Mouse (Mus musculus): ENCODE measurements at regions not wholly inside any gene's neighbourhood (a gene's known extent, or its start where the extent isn't known, plus 50 kb on each side); places are given as distances from the start of the nearest gene placed in this dataset.

GRCm38 (mm10) chr11:66674581-66674980 lies 148.8 kb upstream of the Shisa6 start:
- Histone ChIP-seq H3K79me2 (ENCODE audit: control insufficient read depth, insufficient read depth, low read length) (no peaks in the 10 kb centered on the region), H3K27me3 (ENCODE audit: control insufficient read depth, insufficient read depth, low read length) (peaks cover 3% of the 10 kb centered on the region; the same call in 1 of the 2 replicates), H3K4me3 (ENCODE audit: insufficient read depth, low read depth, low read length) (no peak overlapping the region), H3K36me3 (ENCODE audit: control insufficient read depth, insufficient read depth, low read length) (no peaks in the 10 kb centered on the region), H3K4me1 (ENCODE audit: control insufficient read depth, insufficient read depth, low read length) (no peaks in the 10 kb centered on the region), H3K9ac (ENCODE audit: low read depth, low read length) (no peak overlapping the region), H3K27ac (replicated peaks; ENCODE audit: insufficient read depth, low read depth, low read length) (no peak overlapping the region)
- no peak for DNase-seq (ENCODE audit: extremely low read depth, low read depth, low spot score)
- WGBS: 48% methylated on average over 2 of the region's 2 CpGs
- TF ChIP-seq CTCF (IDR thresholded peaks at IDR 0.05; ENCODE audit: low read depth, low read length) (no peak), POLR2A (IDR thresholded peaks at IDR 0.05; ENCODE audit: extremely low read depth, insufficient read depth, low read length) (no peak)

DNA sequence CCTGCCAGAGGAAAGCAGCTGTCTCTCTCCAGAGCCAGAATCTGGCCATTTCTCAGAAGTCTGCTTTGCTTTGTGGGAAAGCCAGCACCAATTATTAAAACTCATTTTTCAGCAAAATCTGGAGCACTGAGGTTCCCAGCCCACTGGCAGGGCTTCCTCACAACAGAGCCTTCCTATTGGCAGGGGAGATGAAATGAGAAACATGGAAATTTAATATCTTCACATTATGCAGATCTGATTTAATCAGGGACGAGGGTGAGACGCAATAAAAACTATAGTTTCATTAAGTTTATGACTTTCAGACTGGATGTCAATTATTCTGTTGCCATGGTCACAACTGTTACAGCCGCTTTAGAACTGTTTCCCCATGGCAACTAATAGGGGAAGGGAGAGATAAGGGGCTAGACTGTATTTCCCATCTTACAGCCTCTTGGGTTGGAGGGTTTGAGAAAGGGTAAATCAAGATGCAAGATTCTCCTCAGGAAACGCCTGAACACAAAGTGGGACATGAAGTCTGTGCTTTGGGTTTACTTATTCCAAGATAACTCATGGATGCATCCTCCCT lies 154.4 kb upstream of the Shisa6 start:
- WGBS: 75% methylated on average over 4 of the region's 4 CpGs
- no peak for TF ChIP-seq CTCF (IDR thresholded peaks at IDR 0.05; ENCODE audit: low read depth, low read length)
- TF ChIP-seq POLR2A (IDR thresholded peaks at IDR 0.05; ENCODE audit: extremely low read depth, insufficient read depth, low read length): no peak

GRCm38 (mm10) chr11:66681892-66682291 lies 156.1 kb upstream of the Shisa6 start:
- TF ChIP-seq POLR2A (IDR thresholded peaks at IDR 0.05; ENCODE audit: extremely low read depth, insufficient read depth, low read length) (no peak), CTCF (IDR thresholded peaks at IDR 0.05; ENCODE audit: low read depth, low read length) (no peak)
- DNase-seq (ENCODE audit: extremely low read depth, low read depth, low spot score): no peak
- Histone ChIP-seq H3K4me1 (ENCODE audit: control insufficient read depth, insufficient read depth, low read length) (no peaks in the 10 kb centered on the region), H3K36me3 (ENCODE audit: control insufficient read depth, insufficient read depth, low read length) (no peaks in the 10 kb centered on the region), H3K27me3 (ENCODE audit: control insufficient read depth, insufficient read depth, low read length) (no peaks in the 10 kb centered on the region), H3K4me3 (ENCODE audit: insufficient read depth, low read depth, low read length) (no peak overlapping the region), H3K27ac (replicated peaks; ENCODE audit: insufficient read depth, low read depth, low read length) (no peak overlapping the region), H3K9ac (ENCODE audit: low read depth, low read length) (no peak overlapping the region), H3K79me2 (ENCODE audit: control insufficient read depth, insufficient read depth, low read length) (no peaks in the 10 kb centered on the region)
- WGBS: 74% methylated on average over 4 of the region's 4 CpGs

More for the DNA sequence above, 154.4 kb upstream of the Shisa6 start:
- Histone ChIP-seq H3K4me1 (ENCODE audit: control insufficient read depth, insufficient read depth, low read length) (no peaks in the 10 kb centered on the region), H3K36me3 (ENCODE audit: control insufficient read depth, insufficient read depth, low read length) (no peaks in the 10 kb centered on the region), H3K27me3 (ENCODE audit: control insufficient read depth, insufficient read depth, low read length) (no peaks in the 10 kb centered on the region), H3K27ac (replicated peaks; ENCODE audit: insufficient read depth, low read depth, low read length) (no peak overlapping the region), H3K79me2 (ENCODE audit: control insufficient read depth, insufficient read depth, low read length) (no peaks in the 10 kb centered on the region), H3K9ac (ENCODE audit: low read depth, low read length) (no peak overlapping the region), H3K4me3 (ENCODE audit: insufficient read depth, low read depth, low read length) (no peak overlapping the region)
- DNase-seq (ENCODE audit: extremely low read depth, low read depth, low spot score): no peak

- H3K4me3 ChIP-seq (ENCODE audit: insufficient read depth, low read depth, low read length): no peak overlapping the region
- no peaks in the 10 kb centered on the region for H3K79me2 ChIP-seq (ENCODE audit: control insufficient read depth, insufficient read depth, low read length)
- TF ChIP-seq POLR2A (IDR thresholded peaks at IDR 0.05; ENCODE audit: extremely low read depth, insufficient read depth, low read length) (no peak), CTCF (IDR thresholded peaks at IDR 0.05; ENCODE audit: low read depth, low read length) (no peak)
- 68% methylated on average over 4 of the region's 4 CpGs for WGBS
- H3K36me3 ChIP-seq (ENCODE audit: control insufficient read depth, insufficient read depth, low read length): no peaks in the 10 kb centered on the region
- H3K27me3 ChIP-seq (ENCODE audit: control insufficient read depth, insufficient read depth, low read length): no peaks in the 10 kb centered on the region
- H3K9ac ChIP-seq (ENCODE audit: low read depth, low read length): no peak overlapping the region
- H3K4me1 ChIP-seq (ENCODE audit: control insufficient read depth, insufficient read depth, low read length): no peaks in the 10 kb centered on the region
- H3K27ac ChIP-seq (replicated peaks; ENCODE audit: insufficient read depth, low read depth, low read length): no peak overlapping the region
- DNase-seq (ENCODE audit: extremely low read depth, low read depth, low spot score): no peak
These were observed 158.4 kb upstream of the Shisa6 start for GRCm38 (mm10) chr11:66684181-66684580.

GRCm38 (mm10) chr11:66694651-66695266 lies 169.0 kb upstream of the Shisa6 start:
- WGBS: 69% methylated on average over 5 of the region's 5 CpGs
- H3K36me3 ChIP-seq (ENCODE audit: control insufficient read depth, insufficient read depth, low read length): no peaks in the 10 kb centered on the region
- no peak overlapping the region for H3K9ac ChIP-seq (ENCODE audit: low read depth, low read length)
- no peaks in the 10 kb centered on the region for H3K79me2 ChIP-seq (ENCODE audit: control insufficient read depth, insufficient read depth, low read length)
- no peak overlapping the region for H3K4me3 ChIP-seq (ENCODE audit: insufficient read depth, low read depth, low read length)
- H3K27me3 ChIP-seq (ENCODE audit: control insufficient read depth, insufficient read depth, low read length): no peaks in the 10 kb centered on the region
- DNase-seq (ENCODE audit: extremely low read depth, low read depth, low spot score): no peak
- no peak overlapping the region for H3K27ac ChIP-seq (replicated peaks; ENCODE audit: insufficient read depth, low read depth, low read length)
- H3K4me1 ChIP-seq (ENCODE audit: control insufficient read depth, insufficient read depth, low read length): no peaks in the 10 kb centered on the region
- TF ChIP-seq POLR2A (IDR thresholded peaks at IDR 0.05; ENCODE audit: extremely low read depth, insufficient read depth, low read length): no peak
- TF ChIP-seq CTCF (IDR thresholded peaks at IDR 0.05; ENCODE audit: low read depth, low read length): no peak

GRCm38 (mm10) chr11:66696791-66697190 lies 171.0 kb upstream of the Shisa6 start:
- H3K4me3 ChIP-seq (ENCODE audit: insufficient read depth, low read depth, low read length): no peak overlapping the region
- H3K27ac ChIP-seq (replicated peaks; ENCODE audit: insufficient read depth, low read depth, low read length): no peak overlapping the region
- TF ChIP-seq POLR2A (IDR thresholded peaks at IDR 0.05; ENCODE audit: extremely low read depth, insufficient read depth, low read length): no peak
- TF ChIP-seq CTCF (IDR thresholded peaks at IDR 0.05; ENCODE audit: low read depth, low read length): no peak
- H3K36me3 ChIP-seq (ENCODE audit: control insufficient read depth, insufficient read depth, low read length): no peaks in the 10 kb centered on the region
- no peaks in the 10 kb centered on the region for H3K27me3 ChIP-seq (ENCODE audit: control insufficient read depth, insufficient read depth, low read length)
- DNase-seq (ENCODE audit: extremely low read depth, low read depth, low spot score): no peak
- no peaks in the 10 kb centered on the region for H3K4me1 ChIP-seq (ENCODE audit: control insufficient read depth, insufficient read depth, low read length)
- no peaks in the 10 kb centered on the region for H3K79me2 ChIP-seq (ENCODE audit: control insufficient read depth, insufficient read depth, low read length)
- H3K9ac ChIP-seq (ENCODE audit: low read depth, low read length): no peak overlapping the region
- WGBS: 64% methylated on average over 1 of the region's 1 CpGs
